Mouse (Mus musculus): ENCODE measurements at regions not wholly inside any gene's neighbourhood (a gene's known extent, or its start where the extent isn't known, plus 50 kb on each side); places are given as distances from the start of the nearest gene placed in this dataset.

DNA sequence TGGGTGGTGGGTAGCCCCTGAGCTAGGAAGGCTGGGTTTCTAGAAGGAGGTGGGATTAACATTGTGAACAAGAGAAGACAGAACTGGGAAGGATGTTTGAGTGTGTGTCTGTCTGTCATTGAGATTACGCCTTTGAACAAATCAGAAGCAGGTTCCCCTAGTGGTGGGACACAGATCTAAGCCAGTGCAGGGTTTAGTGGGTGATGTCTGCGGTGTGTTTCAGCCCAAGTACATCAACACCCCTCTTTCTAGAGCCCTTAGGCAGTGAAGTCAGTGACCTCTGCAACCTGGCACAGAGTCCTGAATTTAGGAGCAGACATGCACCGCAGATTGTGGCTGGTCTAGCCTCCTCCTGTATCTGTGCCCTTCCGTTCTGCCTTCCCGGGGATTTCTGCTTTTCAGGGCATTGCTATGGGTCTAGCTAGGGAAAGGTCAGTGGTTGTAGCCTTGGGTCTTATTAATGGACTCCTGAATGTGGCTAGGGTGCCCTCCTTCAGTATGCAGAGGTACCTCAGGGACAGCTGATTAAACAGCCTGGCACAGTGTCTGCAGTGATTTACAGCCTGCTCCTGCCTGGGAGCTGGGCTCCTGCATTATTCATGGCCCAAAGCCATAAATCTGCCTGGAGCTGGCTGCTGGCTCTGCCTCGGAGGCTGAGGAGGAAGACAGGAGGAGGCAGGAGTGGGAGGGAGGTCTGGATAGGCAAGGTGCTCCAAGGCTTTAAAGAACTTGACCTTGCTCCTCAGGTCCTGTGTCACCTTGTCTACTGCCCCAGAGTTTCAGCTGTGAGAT is 264.3 kb downstream of the Dysf start:
- Histone ChIP-seq H3K27ac (replicated peaks; ENCODE audit: low read depth, low read length) (peak overlapping the region; percentile 50), H3K4me1 (ENCODE audit: control insufficient read depth, insufficient read depth, insufficient read length, low read length) (peaks cover 31% of the 10 kb centered on the region)

DNA sequence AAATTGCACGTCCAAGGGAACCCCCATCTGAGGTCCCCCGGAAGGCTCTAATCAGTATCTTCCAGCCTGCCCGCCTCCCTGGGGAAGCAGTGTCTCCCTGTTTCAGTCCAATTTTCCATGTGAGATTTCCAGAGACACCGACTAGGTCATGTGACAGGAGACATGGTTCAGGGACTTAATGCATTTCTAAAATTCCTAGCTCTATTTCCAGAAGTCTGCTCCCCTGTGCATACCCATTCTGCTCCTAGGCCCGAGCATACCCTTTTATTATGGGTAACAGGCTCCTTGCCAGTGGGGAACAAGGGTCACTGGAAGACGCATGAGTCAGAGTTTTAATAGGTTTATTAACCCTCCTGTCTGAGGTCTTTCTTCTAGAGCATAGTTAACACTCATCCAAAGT is 263.6 kb downstream of the Dysf start:
- H3K4me3 ChIP-seq (ENCODE audit: insufficient read depth, low read depth, low read length) = no peak overlapping the region
- H3K27ac ChIP-seq (replicated peaks; ENCODE audit: low read depth, low read length) = peak overlapping the region; percentile 50
- H3K4me1 ChIP-seq (ENCODE audit: control insufficient read depth, insufficient read depth, insufficient read length, low read length) = peaks cover 37% of the 10 kb centered on the region

More for the DNA sequence above, 264.3 kb downstream of the Dysf start:
- no peak overlapping the region for H3K4me3 ChIP-seq (ENCODE audit: insufficient read depth, low read depth, low read length)

DNA sequence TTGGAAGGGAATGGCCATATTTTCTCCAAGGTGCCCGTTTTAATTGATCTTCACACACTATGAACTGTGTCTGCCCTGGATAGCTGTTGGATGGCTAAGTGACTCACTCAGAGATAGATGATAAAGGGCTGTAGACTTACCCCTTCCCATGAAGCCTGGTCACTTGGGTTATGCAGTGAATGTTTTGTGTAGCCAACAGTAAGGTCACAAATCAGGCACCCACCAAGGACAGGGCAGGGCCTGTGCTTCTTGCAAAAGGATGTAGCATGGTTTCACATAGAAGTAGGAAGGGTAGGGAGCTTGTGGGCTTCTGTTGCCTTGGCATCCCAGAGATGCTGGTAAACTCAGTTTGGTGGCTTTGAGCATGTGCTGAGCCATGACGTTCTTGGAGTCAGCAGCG is 263.1 kb downstream of the Dysf start:
- peak overlapping the region; percentile 36; the same call in 1 of the 2 replicates for H3K27ac ChIP-seq (replicated peaks; ENCODE audit: low read depth, low read length)
- no peak overlapping the region for H3K4me3 ChIP-seq (ENCODE audit: insufficient read depth, low read depth, low read length)
- peaks cover 40% of the 10 kb centered on the region for H3K4me1 ChIP-seq (ENCODE audit: control insufficient read depth, insufficient read depth, insufficient read length, low read length)

DNA sequence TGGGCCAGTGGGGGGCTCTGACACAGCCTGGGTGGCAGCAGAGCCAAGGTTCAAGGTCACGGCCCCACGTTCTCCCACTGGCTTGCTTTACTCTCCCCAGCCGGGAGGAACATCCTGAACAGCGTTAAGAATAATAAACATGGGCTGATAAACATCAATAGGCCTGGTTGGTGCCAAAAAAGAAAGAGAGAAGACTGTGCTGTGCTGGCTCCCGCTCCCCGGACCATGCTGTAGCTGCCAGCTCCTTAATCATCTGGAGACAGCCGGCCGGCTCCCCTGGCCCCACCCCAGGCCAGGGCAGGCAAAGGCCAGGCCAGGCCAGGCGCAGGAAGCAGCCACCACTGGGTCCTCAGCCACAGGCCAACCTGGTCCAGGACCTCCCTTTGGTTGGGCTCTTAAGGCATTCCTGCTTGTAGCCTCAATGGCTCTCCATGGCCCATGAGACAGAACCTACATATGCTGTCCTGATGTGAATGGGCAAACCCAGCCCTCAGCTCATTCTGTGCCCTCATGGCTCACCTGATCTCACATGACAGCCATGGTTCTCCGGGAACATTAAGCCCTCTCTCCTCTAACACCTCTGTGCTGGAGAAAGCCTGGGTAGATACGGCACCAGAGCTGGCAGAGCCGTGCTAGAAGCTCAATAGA is 262.3 kb downstream of the Dysf start:
- Histone ChIP-seq H3K4me3 (ENCODE audit: insufficient read depth, low read depth, low read length) (no peak overlapping the region), H3K27ac (replicated peaks; ENCODE audit: low read depth, low read length) (peak overlapping the region; percentile 45), H3K4me1 (ENCODE audit: control insufficient read depth, insufficient read depth, insufficient read length, low read length) (peaks cover 42% of the 10 kb centered on the region)

DNA sequence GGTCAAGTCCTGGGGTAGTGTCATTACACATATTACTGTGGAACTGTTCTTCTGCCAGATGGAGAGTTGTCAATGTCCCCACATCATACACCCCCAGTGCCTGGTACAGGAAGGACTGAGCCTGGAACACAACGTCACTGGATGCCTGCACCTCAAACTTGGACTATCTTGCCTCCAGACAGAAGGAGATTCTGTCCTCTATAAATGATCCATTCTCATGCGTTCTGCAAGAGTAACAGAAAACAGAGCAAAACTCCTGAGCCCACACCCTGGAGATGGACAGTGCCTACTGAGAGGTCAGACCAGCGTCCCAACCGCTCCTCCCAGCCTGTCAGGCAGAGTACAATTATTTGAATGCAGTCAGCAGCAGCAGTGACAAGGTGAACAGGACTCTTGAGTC is 261.1 kb downstream of the Dysf start:
- H3K4me3 ChIP-seq (ENCODE audit: insufficient read depth, low read depth, low read length) = no peak overlapping the region

DNA sequence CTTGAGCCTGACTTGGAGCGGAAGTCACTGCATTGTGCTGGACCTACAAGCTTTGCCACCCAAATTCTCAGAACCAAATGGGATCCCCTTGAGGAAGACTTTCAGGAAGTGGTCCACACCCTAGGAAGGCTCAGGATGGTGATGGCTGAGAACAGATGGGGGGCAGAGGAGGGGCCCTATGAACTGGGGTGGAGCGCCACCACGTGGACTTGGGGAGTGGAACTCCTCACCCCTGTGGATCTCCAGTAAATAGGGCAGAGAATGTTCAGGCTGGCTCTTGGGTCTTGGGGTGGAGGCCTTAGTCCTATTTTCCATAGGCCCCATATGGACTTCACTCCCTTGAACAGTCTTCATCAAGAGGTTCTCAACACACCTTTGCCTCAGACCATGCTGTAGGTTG is 260.6 kb downstream of the Dysf start:
- H3K4me3 ChIP-seq (ENCODE audit: insufficient read depth, low read depth, low read length) = no peak overlapping the region
- H3K4me1 ChIP-seq (ENCODE audit: control insufficient read depth, insufficient read depth, insufficient read length, low read length) = peaks cover 42% of the 10 kb centered on the region
- no peak overlapping the region for H3K27ac ChIP-seq (replicated peaks; ENCODE audit: low read depth, low read length)

More for the DNA sequence above, 261.1 kb downstream of the Dysf start:
- Histone ChIP-seq H3K27ac (replicated peaks; ENCODE audit: low read depth, low read length) (no peak overlapping the region), H3K4me1 (ENCODE audit: control insufficient read depth, insufficient read depth, insufficient read length, low read length) (peaks cover 42% of the 10 kb centered on the region)

DNA sequence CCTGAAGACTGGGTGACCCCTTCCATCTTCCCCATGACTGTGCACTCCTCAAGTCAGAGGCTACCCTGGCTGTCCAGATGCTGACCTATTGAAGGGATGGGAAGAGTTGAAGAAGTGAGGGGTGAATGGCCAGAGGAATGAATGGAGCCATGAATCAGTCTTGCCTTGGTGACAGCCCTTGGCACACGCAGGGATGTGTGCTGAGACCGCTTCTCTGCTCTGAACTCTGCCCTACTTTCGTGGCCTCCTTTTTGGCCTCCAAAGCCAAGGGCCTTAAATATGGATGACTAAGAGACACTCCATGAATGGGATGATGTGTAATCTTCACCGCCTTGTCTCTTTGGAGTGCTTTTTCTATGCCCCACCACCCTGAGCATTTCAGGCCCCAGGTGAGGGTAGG is 259.7 kb downstream of the Dysf start:
- H3K4me3 ChIP-seq (ENCODE audit: insufficient read depth, low read depth, low read length) = no peak overlapping the region
- H3K4me1 ChIP-seq (ENCODE audit: control insufficient read depth, insufficient read depth, insufficient read length, low read length) = peaks cover 42% of the 10 kb centered on the region

DNA sequence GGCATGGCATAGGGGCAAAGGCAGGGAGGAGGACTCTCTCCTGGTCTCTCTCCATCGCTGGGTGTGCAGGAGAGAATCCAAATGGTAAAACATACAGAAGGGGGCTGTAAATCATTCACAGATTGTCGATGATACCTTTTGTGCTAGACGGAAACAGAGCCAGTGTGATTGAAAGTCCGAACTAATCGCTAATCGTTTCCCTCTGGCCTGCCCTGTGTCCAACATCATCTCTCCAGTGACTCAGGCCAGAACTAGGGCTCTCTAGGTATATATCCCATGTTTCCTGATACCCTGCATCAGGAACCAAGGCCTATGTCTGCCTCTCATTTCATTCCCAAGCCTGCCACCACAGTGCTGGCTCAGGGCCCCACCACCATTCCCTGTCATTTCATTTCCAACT is 259.1 kb downstream of the Dysf start:
- peaks cover 41% of the 10 kb centered on the region for H3K4me1 ChIP-seq (ENCODE audit: control insufficient read depth, insufficient read depth, insufficient read length, low read length)
- no peak overlapping the region for H3K27ac ChIP-seq (replicated peaks; ENCODE audit: low read depth, low read length)
- H3K4me3 ChIP-seq (ENCODE audit: insufficient read depth, low read depth, low read length) = no peak overlapping the region

More for the DNA sequence above, 259.7 kb downstream of the Dysf start:
- no peak overlapping the region for H3K27ac ChIP-seq (replicated peaks; ENCODE audit: low read depth, low read length)

DNA sequence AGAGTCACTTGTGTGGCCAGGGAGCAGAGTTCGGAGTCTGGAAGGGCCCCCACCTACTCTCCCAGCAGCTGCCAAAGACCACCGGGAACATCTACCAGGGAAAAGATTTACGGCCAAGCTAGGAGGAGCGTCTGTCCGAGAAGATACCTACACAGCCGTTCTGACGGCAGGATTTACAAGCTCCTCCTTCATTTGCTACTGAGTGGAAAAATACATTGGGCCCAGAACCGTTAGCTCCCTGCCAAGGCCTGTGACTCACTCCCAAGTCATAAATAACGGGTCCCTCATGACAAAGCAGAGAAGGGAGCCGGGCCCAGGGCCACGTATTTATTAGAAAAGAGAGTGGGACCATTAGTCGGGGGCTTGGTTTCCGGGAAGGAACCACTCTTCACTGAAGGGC is 258.3 kb downstream of the Dysf start:
- Histone ChIP-seq H3K4me1 (ENCODE audit: control insufficient read depth, insufficient read depth, insufficient read length, low read length) (peaks cover 36% of the 10 kb centered on the region), H3K27ac (replicated peaks; ENCODE audit: low read depth, low read length) (peak overlapping the region; percentile 58), H3K4me3 (ENCODE audit: insufficient read depth, low read depth, low read length) (no peak overlapping the region)

DNA sequence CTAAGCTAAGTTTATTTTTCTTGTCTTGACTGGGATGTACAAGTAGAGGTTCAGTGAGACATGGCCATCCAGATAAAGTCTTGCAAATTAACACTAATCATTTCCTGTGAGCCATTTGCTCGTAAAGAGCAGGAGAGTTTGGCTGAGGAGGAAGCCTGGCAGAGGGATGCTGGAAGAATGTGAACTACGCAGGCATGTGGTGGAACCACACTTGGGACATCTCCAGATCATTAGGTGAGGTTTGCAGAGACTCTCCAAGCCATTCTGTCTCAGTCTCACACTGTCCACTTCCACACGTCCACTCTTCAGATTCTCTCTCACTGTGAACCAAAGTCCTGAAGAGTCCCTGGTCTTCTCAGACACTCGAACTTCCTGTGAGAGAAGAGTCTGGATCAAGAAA is 256.3 kb downstream of the Dysf start:
- no peak overlapping the region for H3K4me3 ChIP-seq (ENCODE audit: insufficient read depth, low read depth, low read length)
- H3K27ac ChIP-seq (replicated peaks; ENCODE audit: low read depth, low read length) = no peak overlapping the region
- peaks cover 17% of the 10 kb centered on the region for H3K4me1 ChIP-seq (ENCODE audit: control insufficient read depth, insufficient read depth, insufficient read length, low read length)

DNA sequence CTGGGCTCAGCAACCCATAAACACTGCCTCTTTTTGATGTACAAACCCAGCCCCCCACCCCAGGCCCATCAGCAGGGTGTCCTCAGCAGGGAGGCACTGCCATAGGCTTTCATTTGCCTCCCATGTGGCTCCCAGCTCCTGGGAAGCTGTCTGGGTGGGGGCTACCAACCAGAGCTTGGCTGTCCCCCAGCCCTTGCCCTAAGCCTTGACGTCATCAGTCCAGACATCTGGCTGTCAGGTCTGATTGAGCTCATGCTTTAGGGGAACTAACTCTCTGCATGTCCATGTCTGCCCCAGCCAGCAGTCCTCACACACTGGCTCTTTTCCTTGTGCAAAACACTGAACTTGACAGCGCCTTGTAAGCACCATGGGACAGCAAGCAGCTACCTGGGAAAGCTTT is 255.3 kb downstream of the Dysf start:
- Histone ChIP-seq H3K4me1 (ENCODE audit: control insufficient read depth, insufficient read depth, insufficient read length, low read length) (peaks cover 15% of the 10 kb centered on the region), H3K4me3 (ENCODE audit: insufficient read depth, low read depth, low read length) (no peak overlapping the region), H3K27ac (replicated peaks; ENCODE audit: low read depth, low read length) (no peak overlapping the region)

DNA sequence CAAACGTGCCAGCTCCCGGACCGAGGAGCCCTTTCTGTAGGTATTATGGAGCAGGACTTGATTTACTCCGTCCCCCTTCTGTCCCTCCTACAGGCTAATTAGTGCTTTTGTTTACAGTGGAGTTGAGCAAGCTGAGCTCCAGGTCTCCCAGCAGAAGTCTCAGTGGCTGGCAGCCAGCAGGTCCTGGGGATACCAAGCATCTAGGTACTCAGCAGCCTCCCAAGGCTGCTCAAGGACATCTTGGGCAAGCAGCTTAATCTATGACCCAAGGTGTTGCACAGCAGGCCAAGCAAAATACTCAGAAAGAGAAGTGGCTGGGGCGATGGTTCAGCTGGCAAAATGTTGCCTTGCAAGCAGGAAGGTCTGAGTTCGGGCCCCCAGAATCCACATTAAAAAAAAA is 254.4 kb downstream of the Dysf start:
- peaks cover 12% of the 10 kb centered on the region for H3K4me1 ChIP-seq (ENCODE audit: control insufficient read depth, insufficient read depth, insufficient read length, low read length)
- H3K27ac ChIP-seq (replicated peaks; ENCODE audit: low read depth, low read length) = no peak overlapping the region
- no peak overlapping the region for H3K4me3 ChIP-seq (ENCODE audit: insufficient read depth, low read depth, low read length)

DNA sequence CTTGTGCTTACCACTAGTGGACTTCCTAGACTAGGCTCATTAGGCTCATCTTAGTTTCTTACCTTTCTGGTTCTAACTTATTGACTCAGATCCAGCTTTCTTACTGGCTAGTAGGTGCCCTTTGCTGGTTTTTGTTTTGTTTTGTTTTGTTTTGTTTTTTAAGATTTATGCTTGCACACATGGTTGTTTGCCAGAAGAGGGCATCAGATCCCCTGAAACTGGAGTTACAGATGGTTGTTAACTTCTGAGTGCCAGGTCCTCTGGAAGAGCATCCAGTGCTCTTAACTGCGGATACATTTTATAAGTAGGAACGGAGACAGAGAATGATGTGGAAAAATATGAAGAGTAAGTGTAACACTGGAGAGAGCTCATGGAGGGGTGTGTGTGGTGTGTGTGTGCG is 253.1 kb downstream of the Dysf start:
- peaks cover 5% of the 10 kb centered on the region for H3K4me1 ChIP-seq (ENCODE audit: control insufficient read depth, insufficient read depth, insufficient read length, low read length)
- H3K4me3 ChIP-seq (ENCODE audit: insufficient read depth, low read depth, low read length) = no peak overlapping the region
- no peak overlapping the region for H3K27ac ChIP-seq (replicated peaks; ENCODE audit: low read depth, low read length)

All from brown adipose tissue, adult 24 weeks (tissue).